Comparison of ENCODE assay signal across 21 mouse cellular contexts in genomic region chr5:150291216-150291615, GRCm38 (mm10).
DNase-seq lines count a peak whose midpoint lies in the region; ATAC-seq and TF ChIP-seq lines count a peak whose summit lies in the region.
"Had no signal": no experiment of that assay in that cellular context is flagged by ENCODE, and none has a peak within 500 bp of the region (broad histone marks: within the 10 kb centered on the region; RNA-seq: fewer than 3 reads in every experiment).

No protein-coding gene starts in this region.

- ATAC-seq in CD4-positive, CD25-positive, alpha-beta regulatory T cell, adult 4 months, result peak; percentile 62
- no peak for ATAC-seq in erythroid progenitor cell, adult 5-6 weeks (replicated peaks; ENCODE audit: low FRiP score, poor library complexity, severe bottlenecking)
- ATAC-seq: inflammation-experienced regulatory T-cells, adult 6 months had no signal

- TF ChIP-seq CTCF in layer of hippocampus, adult 2 months (conservative IDR thresholded peaks at IDR 0.05), result no peak

- intact Hi-C loops in left cerebral cortex, postnatal 10 days (cut with DNase I), result no loop called here

- H3K4me3 ChIP-seq in layer of hippocampus, adult 2 months, result no peak overlapping the region
- H3K4me3 ChIP-seq: embryonic facial prominence, embryonic 10.5 days; forebrain, embryonic 13.5 days; limb, embryonic 15.5 days; liver, embryonic 15.5 days; myocyte had no signal

- H3K27ac ChIP-seq in layer of hippocampus, adult 2 months, result peak overlapping the region; percentile 33; the same call in 1 of the 2 replicates
- H3K27ac ChIP-seq: embryonic facial prominence, embryonic 10.5 days; forebrain, embryonic 13.5 days; limb, embryonic 15.5 days; liver, embryonic 15.5 days; macrophage; stomach, postnatal 0 days had no signal

- no peak for DNase-seq in layer of hippocampus, adult 2 months (ENCODE audit: low spot score in 2 of 2)
- no peak for DNase-seq in layer of hippocampus, adult 18-20 months (ENCODE audit: low spot score in 2 of 2)
- peak; percentile 6 for DNase-seq in T-cell, adult 2 months (ENCODE audit: low spot score)
- DNase-seq in naive thymus-derived CD4-positive, alpha-beta T cell, adult 2 months (ENCODE audit: low read depth), result peak; percentile 8
- no peak for DNase-seq in left cerebral cortex, postnatal 10 days (ENCODE audit: extremely low spot score in 1 of 2, low spot score in 2 of 2)
- DNase-seq in adrenal gland, adult 2 months, result no peak
- DNase-seq: cerebellum, adult 8-10 months; gastrocnemius, postnatal 14 days; kidney, postnatal 36 days; midbrain, embryonic 14.5 days; thymus, postnatal 36 days had no signal

Comparison
In these comparisons a context has a peak if more than half of its experiments do, and no peak if none do; other contexts are left out.
1. DNase-seq: peak in T-cell, adult 2 months (single experiment) and naive thymus-derived CD4-positive, alpha-beta T cell, adult 2 months (single experiment); none in layer of hippocampus, adult 2 months (0 of 2), layer of hippocampus, adult 18-20 months (0 of 2), left cerebral cortex, postnatal 10 days (0 of 2) and adrenal gland, adult 2 months (single experiment).